19 mouse cellular contexts compared by ENCODE assay signal in the genomic region with DNA sequence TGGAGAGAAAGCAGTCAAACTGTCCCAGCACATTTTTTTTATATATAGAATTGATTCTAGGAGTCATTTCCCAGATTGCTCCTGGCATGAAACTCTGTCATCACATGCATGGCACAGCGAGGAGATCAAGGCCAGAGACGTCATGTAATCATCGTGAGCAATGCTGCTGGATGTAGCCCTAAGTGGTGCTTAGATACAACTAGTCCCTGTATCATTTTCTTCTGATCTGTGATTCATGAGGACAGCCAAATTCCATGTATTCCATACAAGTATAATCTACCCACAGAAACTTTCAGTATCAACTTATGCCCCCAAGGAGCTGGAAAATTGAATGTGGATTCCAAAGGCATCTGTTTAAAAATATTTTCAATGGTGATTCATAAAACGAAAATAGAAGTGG.
DNase-seq lines count a peak whose midpoint lies in the region; ATAC-seq and TF ChIP-seq lines count a peak whose summit lies in the region.
"Had no signal": no experiment of that assay in that cellular context is flagged by ENCODE, and none has a peak within 500 bp of the region (broad histone marks: within the 10 kb centered on the region; RNA-seq: fewer than 3 reads in every experiment).

No protein-coding gene starts in this region.

- H3K27ac ChIP-seq in heart, embryonic 14.5 days (replicated peaks in 1 of 2; ENCODE audit: control insufficient read depth in 1 of 2, insufficient read depth in 1 of 2, low read depth in 2 of 2, low read length in 2 of 2) = no peak overlapping the region; a peak in 1 of 4 replicates
- H3K27ac ChIP-seq in heart, adult 2 months = no peak overlapping the region
- peak overlapping the region; percentile 90 for H3K27ac ChIP-seq in embryonic fibroblast, embryonic 13.5 days (ENCODE audit: insufficient read depth, low read length)
- H3K27ac ChIP-seq: forebrain, embryonic 12.5 days; hindbrain, embryonic 12.5 days had no signal

- no peak for TF ChIP-seq CTCF in heart, adult 2 months (IDR thresholded peaks at IDR 0.05)
- no peak for TF ChIP-seq CTCF in embryonic fibroblast, embryonic 13.5 days (IDR thresholded peaks at IDR 0.05; ENCODE audit: borderline replicate concordance, insufficient read depth, low read length)

- H3K36me3 ChIP-seq in heart, embryonic 14.5 days (ENCODE audit: control insufficient read depth, insufficient read depth, low read length) = no peaks in the 10 kb centered on the region
- no peaks in the 10 kb centered on the region for H3K36me3 ChIP-seq in heart, adult 2 months (ENCODE audit: control insufficient read depth, insufficient read depth, low read length)
- H3K36me3 ChIP-seq: forebrain, embryonic 12.5 days; hindbrain, embryonic 12.5 days had no signal

- peak; percentile 68; the same call in 1 of the 2 replicates for ATAC-seq in heart, embryonic 14.5 days (ENCODE audit: insufficient number of reproducible peaks, insufficient read depth, low FRiP score, low read depth)
- ATAC-seq: forebrain, embryonic 16.5 days; hindbrain, embryonic 16.5 days; inflammation-experienced regulatory T-cells, adult 6 months; intestine, postnatal 0 days had no signal

- 26% methylated on average over 4 of the region's 4 CpGs for WGBS in heart, embryonic 14.5 days
- WGBS in heart, adult 2 months = 44% methylated on average over 4 of the region's 4 CpGs

- no peaks in the 10 kb centered on the region for H3K27me3 ChIP-seq in heart, embryonic 14.5 days (ENCODE audit: control insufficient read depth, insufficient read depth, low read length)
- H3K27me3 ChIP-seq in heart, adult 2 months (ENCODE audit: control insufficient read depth, insufficient read depth, low read length) = no peaks in the 10 kb centered on the region
- H3K27me3 ChIP-seq: CH12.LX; forebrain, embryonic 12.5 days; hindbrain, embryonic 12.5 days had no signal

- intact Hi-C loops in heart, adult 2 months (cut with DNase I) = no loop called here

- no peaks in the 10 kb centered on the region for H3K9me3 ChIP-seq in heart, embryonic 14.5 days (ENCODE audit: control insufficient read depth, low read length)
- H3K9me3 ChIP-seq: forebrain, embryonic 12.5 days; hindbrain, embryonic 12.5 days had no signal

- H3K4me1 ChIP-seq in heart, embryonic 14.5 days (ENCODE audit: control insufficient read depth in 2 of 2, insufficient read depth in 2 of 2, low read length in 2 of 2) = peaks cover 0 to 3% of the 10 kb centered on the region in 2 experiments; a peak in 1 of 4 replicates
- no peaks in the 10 kb centered on the region for H3K4me1 ChIP-seq in heart, adult 2 months (ENCODE audit: control insufficient read depth, insufficient read depth, low read length)
- H3K4me1 ChIP-seq in embryonic fibroblast, embryonic 13.5 days (ENCODE audit: control insufficient read depth, insufficient read depth, low read length) = peaks cover 3% of the 10 kb centered on the region; the same call in 1 of the 2 replicates
- H3K4me1 ChIP-seq: forebrain, embryonic 12.5 days; hindbrain, embryonic 12.5 days had no signal

- TF ChIP-seq POLR2A in heart, adult 2 months (IDR thresholded peaks at IDR 0.05; ENCODE audit: insufficient read depth, low read depth, low read length) = no peak
- no peak for TF ChIP-seq POLR2A in embryonic fibroblast, embryonic 13.5 days (IDR thresholded peaks at IDR 0.05; ENCODE audit: low read depth, low read length)

- no peak overlapping the region for H3K9ac ChIP-seq in heart, embryonic 14.5 days (ENCODE audit: low read length)
- no peak overlapping the region for H3K9ac ChIP-seq in heart, adult 2 months (ENCODE audit: low read depth, low read length)
- H3K9ac ChIP-seq: forebrain, embryonic 12.5 days; hindbrain, embryonic 12.5 days had no signal

- no peaks in the 10 kb centered on the region for H3K79me2 ChIP-seq in heart, adult 2 months (replicated peaks; ENCODE audit: control insufficient read depth, insufficient read depth, low read length)

- DNase-seq in adrenal gland, postnatal 36 days = peak; percentile 13 to 14
- no peak for DNase-seq in adrenal gland, postnatal 4 days (ENCODE audit: low spot score in 2 of 2)
- no peak for DNase-seq in heart, adult 2 months
- peak; percentile 39 for DNase-seq in 3T3-L1 (ENCODE audit: low read depth, low spot score)
- no peak for DNase-seq in urinary bladder, postnatal 4 days (ENCODE audit: low spot score in 2 of 2)
- DNase-seq: adrenal gland, postnatal 14 days; cerebellum, adult 2 months; cerebellum, postnatal 10 days; gastrocnemius, postnatal 10 days; kidney, adult 8-10 months had no signal

- TF ChIP-seq EP300 in heart, adult 2 months (IDR thresholded peaks at IDR 0.05; ENCODE audit: insufficient read depth, low read depth, low read length) = no peak

- H3K4me2 ChIP-seq in heart, embryonic 14.5 days (ENCODE audit: low read length) = no peak overlapping the region
- H3K4me2 ChIP-seq: forebrain, embryonic 12.5 days; hindbrain, embryonic 12.5 days had no signal

- H3K4me3 ChIP-seq in heart, embryonic 14.5 days (ENCODE audit: control insufficient read depth in 1 of 2, insufficient read depth in 1 of 2, low read depth in 1 of 2, low read length in 2 of 2) = no peak overlapping the region
- H3K4me3 ChIP-seq in heart, adult 2 months = no peak overlapping the region
- no peak overlapping the region for H3K4me3 ChIP-seq in embryonic fibroblast, embryonic 13.5 days (ENCODE audit: insufficient read depth, low read length)
- H3K4me3 ChIP-seq: forebrain, embryonic 12.5 days; hindbrain, embryonic 12.5 days had no signal

Comparison
In these comparisons a context has a peak if more than half of its experiments do, and no peak if none do; other contexts are left out.
1. DNase-seq: peak in adrenal gland, postnatal 36 days (2 of 2) and 3T3-L1 (single experiment); none in adrenal gland, postnatal 4 days (0 of 2), heart, adult 2 months (0 of 2) and urinary bladder, postnatal 4 days (0 of 2).